Mouse (Mus musculus) lung, postnatal 36 days (tissue): ENCODE data around the gene Tmem107.

Source experiments
- DNase-seq: peaks from one replicate; pipeline ENCODE4 v3.0.0; 2022; ENCODE audit warnings: mixed read lengths

Tmem107 gene

DNA sequence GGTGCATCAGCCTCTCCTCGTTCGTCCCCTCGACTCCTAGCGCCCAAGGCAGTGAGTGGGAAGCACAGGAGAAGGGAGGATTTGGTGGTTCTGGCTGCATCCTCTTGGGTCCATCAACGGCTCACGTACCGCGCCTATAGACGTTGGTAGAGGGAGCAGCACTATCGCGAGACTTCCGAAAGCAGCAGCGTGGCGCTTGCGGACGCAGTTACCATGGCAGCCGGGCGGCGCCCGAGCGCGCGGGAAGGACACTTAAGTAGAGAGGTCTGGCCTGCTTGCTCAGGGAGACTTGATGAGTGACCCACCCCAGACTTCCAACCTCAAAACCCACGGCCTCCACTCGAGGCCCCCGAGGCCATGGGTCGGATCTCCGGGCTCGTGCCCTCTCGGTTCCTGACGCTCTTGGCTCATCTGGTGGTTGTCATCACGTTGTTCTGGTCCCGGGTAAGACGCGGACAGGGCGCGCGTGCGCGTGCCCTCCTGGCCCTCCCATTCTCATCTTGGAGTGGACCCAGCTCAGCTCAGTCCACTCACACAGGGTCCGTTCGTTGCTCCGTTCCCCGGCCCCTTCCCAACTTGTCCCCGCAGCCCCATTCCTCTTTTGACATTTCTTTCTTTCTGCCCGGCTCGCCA lies at the start of gene Tmem107:
TSS of gene Tmem107 (plus strand) at position 217 of the 633 bp plus-strand sequence.
- peak; percentile 97 for DNase-seq

DNA sequence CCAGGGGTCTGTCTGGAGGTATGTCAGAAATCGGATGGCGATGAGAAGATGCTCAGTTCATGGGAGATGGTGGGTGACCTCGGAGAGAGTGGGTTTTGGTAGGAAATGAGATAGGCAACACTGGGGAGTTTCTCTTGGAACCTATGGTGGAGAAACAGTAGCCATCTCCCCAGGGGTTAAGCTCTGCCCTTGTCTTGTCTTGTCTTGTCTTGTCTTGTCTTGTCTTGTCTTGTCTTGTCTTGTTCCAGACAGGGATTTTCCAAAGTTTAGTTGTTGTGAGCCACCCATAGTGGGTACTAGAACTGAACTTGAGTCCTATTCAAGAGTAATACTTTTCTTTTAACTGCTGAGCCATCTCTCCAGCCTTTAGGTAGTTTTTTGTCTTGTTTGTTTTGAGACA lies 44.0 kb upstream of the Tmem107 start:
- DNase-seq: no peak

DNA sequence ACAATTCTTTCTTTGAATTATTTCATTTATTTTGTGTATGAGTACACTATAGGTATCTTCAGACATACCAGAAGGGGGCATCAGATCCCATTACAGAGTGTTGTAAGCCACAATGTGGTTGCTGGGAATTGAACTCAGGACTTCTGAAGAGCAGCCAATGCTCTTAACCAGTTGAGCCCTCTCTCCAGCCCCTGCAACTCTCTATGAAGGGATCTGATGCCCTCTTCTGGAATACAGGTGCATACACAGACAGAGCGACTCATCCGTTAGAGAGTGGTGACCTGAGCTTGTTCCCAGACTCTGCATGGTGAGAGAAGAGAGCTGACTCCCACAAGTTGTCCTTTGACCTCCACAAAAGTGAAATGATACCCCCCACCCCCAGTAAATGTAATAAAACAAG lies 41.8 kb upstream of the Tmem107 start:
- DNase-seq: no peak

- DNase-seq: peak; percentile 32
Measured at GRCm38 (mm10) chr11:69033552-69033951, 37.1 kb upstream of the Tmem107 start.

GRCm38 (mm10) chr11:69034585-69034984 lies 36.0 kb upstream of the Tmem107 start:
- DNase-seq: no peak

- no peak for DNase-seq
Measured at GRCm38 (mm10) chr11:69035411-69035810, 35.2 kb upstream of the Tmem107 start.

DNA sequence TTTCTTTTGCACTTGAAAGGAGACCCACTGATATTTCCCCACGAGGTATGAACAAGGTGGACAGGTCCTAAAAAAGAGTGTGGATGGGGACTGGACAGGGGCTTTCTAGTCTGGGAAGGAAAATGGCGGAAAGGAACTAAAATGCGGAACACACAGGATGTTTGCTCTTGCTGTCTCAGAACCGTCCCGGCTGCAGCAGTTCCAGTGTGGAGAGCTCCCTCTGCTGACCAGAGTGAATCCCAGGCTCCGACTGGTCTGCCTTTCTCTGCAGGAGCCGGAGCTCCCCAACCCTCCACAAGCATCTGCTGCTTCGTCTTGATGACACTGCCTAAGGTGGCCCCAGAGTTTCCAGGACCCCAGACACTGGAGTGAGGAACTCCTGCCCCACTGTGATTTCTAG lies 34.8 kb upstream of the Tmem107 start:
- DNase-seq: peak; percentile 97

- peak; percentile 95 for DNase-seq
Measured at GRCm38 (mm10) chr11:69036486-69037230, 33.9 kb upstream of the Tmem107 start.

- peak; percentile 95 for DNase-seq
Measured at GRCm38 (mm10) chr11:69037231-69038061, 33.2 kb upstream of the Tmem107 start.

DNA sequence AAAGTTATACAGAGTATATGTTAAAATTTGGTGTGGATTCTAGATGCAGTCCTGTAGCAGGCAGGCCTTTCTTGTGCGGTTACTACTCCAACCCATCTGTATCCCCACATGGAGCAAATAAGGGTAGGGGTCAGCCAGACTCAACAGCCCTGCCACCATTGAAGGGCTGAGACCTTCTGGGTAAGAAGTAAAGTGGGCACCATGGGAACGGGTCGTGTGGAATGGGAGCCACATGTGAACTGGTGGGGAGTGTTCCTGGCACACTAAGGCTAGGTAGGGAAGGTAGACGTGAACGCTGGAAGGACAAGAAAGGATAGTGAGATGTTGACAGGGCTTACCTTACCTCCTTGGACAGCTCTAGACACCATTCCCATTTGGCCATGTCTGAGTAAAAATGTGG lies 32.4 kb upstream of the Tmem107 start:
- no peak for DNase-seq

DNA sequence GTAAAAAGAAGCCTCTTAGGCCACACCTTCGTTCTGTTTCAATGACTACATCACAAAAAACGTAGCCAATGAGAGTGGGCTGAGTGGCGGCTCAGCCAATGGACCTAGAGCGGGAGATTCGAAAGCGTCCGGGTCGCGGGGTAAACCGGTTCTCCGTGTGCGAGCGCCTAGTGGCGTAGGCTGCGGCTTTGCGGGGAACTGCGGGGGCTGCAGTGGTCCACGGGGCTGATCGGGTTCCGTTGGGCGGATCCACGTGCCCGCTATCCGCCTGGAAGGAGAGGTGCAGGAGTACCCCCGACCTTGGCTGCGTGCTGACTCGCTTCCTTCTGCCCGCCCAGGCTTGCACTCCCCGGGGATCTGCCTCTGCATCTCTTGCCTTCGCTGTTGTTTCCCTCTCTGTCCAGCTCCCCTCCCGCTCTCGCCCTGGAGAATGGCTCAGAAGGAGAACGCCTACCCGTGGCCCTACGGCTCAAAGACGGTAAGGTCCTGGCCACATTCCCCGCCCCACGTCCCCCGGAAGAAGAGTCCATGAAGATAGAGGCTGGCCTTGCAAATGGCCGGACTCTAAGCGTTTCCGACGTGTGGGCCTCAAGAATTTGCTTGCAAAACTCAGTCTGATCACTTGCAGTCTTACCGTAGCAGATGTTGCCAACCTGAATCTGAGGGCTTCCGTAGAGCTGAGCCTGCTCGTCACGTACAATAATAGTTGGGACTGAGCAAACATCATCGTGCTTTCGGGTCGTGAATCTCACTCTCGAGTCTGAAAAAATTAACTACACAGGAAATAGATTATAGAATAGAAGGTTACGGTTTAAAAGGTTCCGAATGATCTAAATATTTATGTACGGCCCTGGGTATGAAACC lies 24.8 kb upstream of the Tmem107 start, which contains the start of gene Aurkb:
TSS of gene Aurkb (plus strand) at position 117 of the 864 bp plus-strand sequence.
- DNase-seq: peak; percentile 91

GRCm38 (mm10) chr11:69046395-69046774 lies 24.2 kb upstream of the Tmem107 start:
- DNase-seq: no peak

DNA sequence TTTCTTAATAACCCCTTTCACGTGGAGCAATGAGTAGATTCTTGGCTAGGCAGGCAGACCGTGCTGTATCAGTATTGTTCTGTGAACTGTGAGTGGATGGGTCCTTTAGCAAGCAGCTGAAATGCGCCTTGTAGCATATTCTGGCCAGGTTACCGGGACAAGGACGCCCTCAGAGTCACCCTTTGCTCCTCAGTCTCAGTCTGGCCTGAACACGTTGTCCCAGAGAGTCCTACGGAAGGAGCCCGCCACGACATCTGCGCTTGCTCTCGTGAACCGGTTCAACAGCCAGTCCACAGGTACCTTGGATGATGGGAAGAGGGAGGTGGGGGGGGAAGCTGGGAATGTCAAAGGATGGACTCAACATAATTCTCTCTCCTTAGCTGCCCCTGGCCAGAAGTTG lies 23.0 kb upstream of the Tmem107 start:
- DNase-seq: no peak

- DNase-seq: no peak
Measured at GRCm38 (mm10) chr11:69048151-69048550, 22.5 kb upstream of the Tmem107 start.

DNA sequence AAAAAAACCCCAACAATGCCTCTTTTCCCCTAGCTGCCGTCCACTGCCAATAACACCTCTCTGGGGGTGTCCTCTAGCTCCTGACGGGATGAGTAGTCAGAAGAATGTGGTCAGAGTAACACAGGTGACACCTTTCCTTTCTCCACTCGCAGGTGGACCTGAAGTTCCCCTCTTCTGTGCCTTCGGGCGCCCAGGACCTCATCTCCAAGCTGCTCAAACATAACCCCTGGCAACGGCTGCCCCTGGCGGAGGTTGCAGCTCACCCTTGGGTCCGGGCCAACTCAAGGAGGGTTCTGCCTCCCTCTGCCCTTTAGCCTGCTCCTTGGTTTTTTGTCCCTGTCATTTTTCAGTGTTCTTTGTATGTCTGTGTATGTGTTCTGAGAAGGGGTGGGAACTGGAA lies 19.9 kb upstream of the Tmem107 start:
- DNase-seq: no peak

- DNase-seq: no peak
Measured at GRCm38 (mm10) chr11:69051771-69052170, 18.8 kb upstream of the Tmem107 start.

GRCm38 (mm10) chr11:69052824-69053421 lies 17.7 kb upstream of the Tmem107 start:
- DNase-seq: no peak

DNA sequence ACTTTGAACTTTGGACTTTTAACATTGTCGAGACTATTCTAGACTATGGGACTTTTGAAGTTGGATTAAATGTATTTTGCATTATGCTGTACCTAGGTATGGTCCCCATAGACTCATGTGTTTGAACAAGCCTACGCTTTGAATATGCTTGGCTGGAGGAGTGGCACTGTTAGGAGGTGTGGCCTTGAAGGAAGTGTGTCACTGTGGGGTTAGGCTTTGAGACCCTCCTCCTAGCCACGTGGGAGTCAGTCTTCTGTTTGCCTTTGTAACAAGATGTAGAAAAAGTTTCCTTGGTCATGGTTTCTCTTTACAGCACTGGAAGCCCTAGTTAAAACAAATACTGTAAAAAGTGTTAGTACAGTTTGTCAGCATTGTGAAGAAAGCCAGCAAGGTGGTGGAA lies 16.8 kb upstream of the Tmem107 start:
- no peak for DNase-seq

- no peak for DNase-seq
Measured at GRCm38 (mm10) chr11:69058265-69058664, 12.3 kb upstream of the Tmem107 start.

- DNase-seq: no peak
Measured at GRCm38 (mm10) chr11:69058729-69059356, 11.8 kb upstream of the Tmem107 start.

DNA sequence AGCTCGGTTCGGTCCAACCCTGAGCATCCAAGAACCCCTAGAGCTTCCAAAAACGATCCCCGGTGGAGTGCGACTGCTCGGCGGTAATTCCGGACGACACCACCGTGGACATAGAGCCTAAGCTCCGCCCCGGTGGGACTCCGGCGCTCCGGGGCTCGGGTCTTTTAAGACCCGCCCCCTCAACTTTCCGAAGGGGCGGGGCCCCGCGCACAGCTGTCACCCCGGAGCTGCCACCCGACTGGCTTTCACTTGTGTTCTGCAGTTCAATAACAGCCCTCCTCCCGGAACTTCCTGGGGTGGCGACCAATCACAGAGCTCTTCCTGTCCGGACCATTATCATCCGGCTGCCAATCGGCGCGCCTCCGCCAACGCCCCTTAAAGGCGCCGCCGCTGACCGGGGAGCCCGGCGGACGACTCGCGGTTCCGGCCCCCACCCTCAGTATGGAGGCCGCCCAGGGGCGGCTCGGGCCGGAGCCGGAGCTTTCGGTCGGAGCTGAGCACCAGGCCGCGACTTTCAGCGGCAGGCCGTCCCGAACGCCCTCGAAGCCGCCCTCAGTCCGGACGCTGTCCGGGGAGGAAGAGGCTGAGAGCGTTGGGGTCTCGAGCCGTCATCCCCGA lies 11.1 kb upstream of the Tmem107 start, which contains the start of gene Borcs6:
TSS of gene Borcs6 (plus strand) at position 361 of the 618 bp plus-strand sequence.
- DNase-seq: peak; percentile 98
